Mouse (Mus musculus): ENCODE data around the gene Mospd1.
A peak's percentile ranks its signal among the peaks of the same experiment; 100 is the strongest.

Mospd1 gene

GRCm38 (mm10) chrX:53370366-53370740 lies at the start of gene Mospd1:
Gene Mospd1, minus strand, starts transcription at chrX:53370502.
- peak within 1 kb of the TSS; percentile 86 for H3K4me3 ChIP-seq (replicated peaks; ENCODE audit: low read length)
- H3K4me1 ChIP-seq (replicated peaks; ENCODE audit: low read depth, low read length), result peaks cover 8% of the 10 kb centered on the region; the same call in 1 of the 2 replicates
- no peaks in the 10 kb centered on the region for H3K36me3 ChIP-seq (ENCODE audit: insufficient read depth, low read length)
- H3K27me3 ChIP-seq (ENCODE audit: insufficient read depth, low read length), result no peaks in the 10 kb centered on the region
- TF ChIP-seq POU5F1 (IDR thresholded peaks at IDR 0.05; ENCODE audit: borderline replicate concordance, low read length), result no peak
- TF ChIP-seq NANOG (IDR thresholded peaks at IDR 0.05; ENCODE audit: borderline replicate concordance, low read length), result no peak
- no peak for TF ChIP-seq CTCF (conservative IDR thresholded peaks at IDR 0.05; ENCODE audit: low read length)
- no peaks in the 10 kb centered on the region for H3K9me3 ChIP-seq (ENCODE audit: low read length)

GRCm38 (mm10) chrX:53386362-53386761 lies 16.1 kb upstream of the Mospd1 start:
- TF ChIP-seq NANOG (IDR thresholded peaks at IDR 0.05; ENCODE audit: borderline replicate concordance, low read length), result no peak
- no peak for TF ChIP-seq CTCF (conservative IDR thresholded peaks at IDR 0.05; ENCODE audit: low read length)
- no peak for TF ChIP-seq POU5F1 (IDR thresholded peaks at IDR 0.05; ENCODE audit: borderline replicate concordance, low read length)
- H3K36me3 ChIP-seq (ENCODE audit: insufficient read depth, low read length), result no peaks in the 10 kb centered on the region
- H3K27me3 ChIP-seq (ENCODE audit: insufficient read depth, low read length), result no peaks in the 10 kb centered on the region
- no peaks in the 10 kb centered on the region for H3K4me1 ChIP-seq (replicated peaks; ENCODE audit: low read depth, low read length)
- H3K9me3 ChIP-seq (ENCODE audit: low read length), result no peaks in the 10 kb centered on the region
- H3K4me3 ChIP-seq (replicated peaks; ENCODE audit: low read length), result no peak overlapping the region

- TF ChIP-seq POU5F1 (IDR thresholded peaks at IDR 0.05; ENCODE audit: borderline replicate concordance, low read length) (no peak), CTCF (conservative IDR thresholded peaks at IDR 0.05; ENCODE audit: low read length) (no peak), NANOG (IDR thresholded peaks at IDR 0.05; ENCODE audit: borderline replicate concordance, low read length) (no peak)
Measured at GRCm38 (mm10) chrX:53383122-53383521, 12.8 kb upstream of the Mospd1 start.

GRCm38 (mm10) chrX:53369534-53370365 lies 552 bp downstream of the Mospd1 start:
- Histone ChIP-seq H3K4me3 (replicated peaks; ENCODE audit: low read length) (peak overlapping the region; percentile 86), H3K4me1 (replicated peaks; ENCODE audit: low read depth, low read length) (peaks cover 8% of the 10 kb centered on the region; the same call in 1 of the 2 replicates), H3K9me3 (ENCODE audit: low read length) (no peaks in the 10 kb centered on the region), H3K27me3 (ENCODE audit: insufficient read depth, low read length) (no peaks in the 10 kb centered on the region), H3K36me3 (ENCODE audit: insufficient read depth, low read length) (no peaks in the 10 kb centered on the region)
- TF ChIP-seq CTCF (conservative IDR thresholded peaks at IDR 0.05; ENCODE audit: low read length) (no peak), NANOG (IDR thresholded peaks at IDR 0.05; ENCODE audit: borderline replicate concordance, low read length) (no peak), POU5F1 (IDR thresholded peaks at IDR 0.05; ENCODE audit: borderline replicate concordance, low read length) (no peak)

More at GRCm38 (mm10) chrX:53383122-53383521, 12.8 kb upstream of the Mospd1 start:
- Histone ChIP-seq H3K9me3 (ENCODE audit: low read length) (no peaks in the 10 kb centered on the region), H3K27me3 (ENCODE audit: insufficient read depth, low read length) (no peaks in the 10 kb centered on the region), H3K4me1 (replicated peaks; ENCODE audit: low read depth, low read length) (no peaks in the 10 kb centered on the region), H3K4me3 (replicated peaks; ENCODE audit: low read length) (no peak overlapping the region), H3K36me3 (ENCODE audit: insufficient read depth, low read length) (no peaks in the 10 kb centered on the region)

- H3K4me1 ChIP-seq (replicated peaks; ENCODE audit: low read depth, low read length), result peaks cover 3% of the 10 kb centered on the region; the same call in 1 of the 2 replicates
- H3K9me3 ChIP-seq (ENCODE audit: low read length), result no peaks in the 10 kb centered on the region
- no peak for TF ChIP-seq NANOG (IDR thresholded peaks at IDR 0.05; ENCODE audit: borderline replicate concordance, low read length)
- no peak for TF ChIP-seq CTCF (conservative IDR thresholded peaks at IDR 0.05; ENCODE audit: low read length)
- no peak for TF ChIP-seq POU5F1 (IDR thresholded peaks at IDR 0.05; ENCODE audit: borderline replicate concordance, low read length)
- no peaks in the 10 kb centered on the region for H3K36me3 ChIP-seq (ENCODE audit: insufficient read depth, low read length)
- H3K27me3 ChIP-seq (ENCODE audit: insufficient read depth, low read length), result no peaks in the 10 kb centered on the region
- H3K4me3 ChIP-seq (replicated peaks; ENCODE audit: low read length), result no peak overlapping the region
Measured at GRCm38 (mm10) chrX:53364668-53365383, 5.5 kb downstream of the Mospd1 start.

- H3K36me3 ChIP-seq (ENCODE audit: insufficient read depth, low read length), result no peaks in the 10 kb centered on the region
- TF ChIP-seq NANOG (IDR thresholded peaks at IDR 0.05; ENCODE audit: borderline replicate concordance, low read length), result no peak
- no peak for TF ChIP-seq POU5F1 (IDR thresholded peaks at IDR 0.05; ENCODE audit: borderline replicate concordance, low read length)
- no peak for TF ChIP-seq CTCF (conservative IDR thresholded peaks at IDR 0.05; ENCODE audit: low read length)
- no peaks in the 10 kb centered on the region for H3K4me1 ChIP-seq (replicated peaks; ENCODE audit: low read depth, low read length)
- no peak overlapping the region for H3K4me3 ChIP-seq (replicated peaks; ENCODE audit: low read length)
- H3K9me3 ChIP-seq (ENCODE audit: low read length), result no peaks in the 10 kb centered on the region
- H3K27me3 ChIP-seq (ENCODE audit: insufficient read depth, low read length), result no peaks in the 10 kb centered on the region
Measured at GRCm38 (mm10) chrX:53348374-53348773, 21.9 kb downstream of the Mospd1 start.

GRCm38 (mm10) chrX:53341531-53341930 lies 28.8 kb downstream of the Mospd1 start:
- Histone ChIP-seq H3K9me3 (ENCODE audit: low read length) (no peaks in the 10 kb centered on the region), H3K4me1 (replicated peaks; ENCODE audit: low read depth, low read length) (no peaks in the 10 kb centered on the region), H3K36me3 (ENCODE audit: insufficient read depth, low read length) (no peaks in the 10 kb centered on the region), H3K27me3 (ENCODE audit: insufficient read depth, low read length) (no peaks in the 10 kb centered on the region), H3K4me3 (replicated peaks; ENCODE audit: low read length) (no peak overlapping the region)
- peak; percentile 66 for TF ChIP-seq CTCF (conservative IDR thresholded peaks at IDR 0.05; ENCODE audit: low read length)
- TF ChIP-seq NANOG (IDR thresholded peaks at IDR 0.05; ENCODE audit: borderline replicate concordance, low read length), result no peak

GRCm38 (mm10) chrX:53337355-53337754 lies 32.9 kb downstream of the Mospd1 start:
- TF ChIP-seq CTCF (conservative IDR thresholded peaks at IDR 0.05; ENCODE audit: low read length) (no peak), NANOG (IDR thresholded peaks at IDR 0.05; ENCODE audit: borderline replicate concordance, low read length) (no peak), POU5F1 (IDR thresholded peaks at IDR 0.05; ENCODE audit: borderline replicate concordance, low read length) (no peak)
- no peaks in the 10 kb centered on the region for H3K4me1 ChIP-seq (replicated peaks; ENCODE audit: low read depth, low read length)
- no peak overlapping the region for H3K4me3 ChIP-seq (replicated peaks; ENCODE audit: low read length)
- no peaks in the 10 kb centered on the region for H3K9me3 ChIP-seq (ENCODE audit: low read length)
- no peaks in the 10 kb centered on the region for H3K36me3 ChIP-seq (ENCODE audit: insufficient read depth, low read length)
- no peaks in the 10 kb centered on the region for H3K27me3 ChIP-seq (ENCODE audit: insufficient read depth, low read length)

All from E14TG2a.4 (cell line).